Comparison of ENCODE assay signal across 27 mouse cellular contexts in the genomic region with DNA sequence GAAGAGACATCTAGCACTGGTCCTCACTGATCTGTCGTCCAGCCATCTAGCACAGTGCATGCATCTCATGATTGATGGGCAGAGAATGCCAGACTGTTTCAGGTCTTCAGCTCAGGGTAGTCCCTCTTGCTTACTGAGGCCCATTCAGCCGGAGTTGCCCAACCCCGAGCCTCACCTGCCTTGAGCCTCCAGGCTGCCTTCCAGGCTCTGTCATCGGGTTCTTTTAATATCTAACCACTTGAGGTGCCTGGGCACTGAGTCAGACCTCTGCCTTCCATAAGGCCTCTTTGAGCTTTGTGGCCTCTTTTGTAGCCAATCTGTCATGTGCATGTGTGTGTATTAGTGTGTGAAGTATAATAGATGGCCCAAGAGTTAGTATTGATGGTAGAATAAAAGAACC.
DNase-seq lines count a peak whose midpoint lies in the region; ATAC-seq and TF ChIP-seq lines count a peak whose summit lies in the region.
"Had no signal": no experiment of that assay in that cellular context is flagged by ENCODE, and none has a peak within 500 bp of the region (broad histone marks: within the 10 kb centered on the region; RNA-seq: fewer than 3 reads in every experiment).

No protein-coding gene starts in this region.

- no peaks in the 10 kb centered on the region for H3K9me3 ChIP-seq in heart, postnatal 0 days (replicated peaks; ENCODE audit: control insufficient read depth, low read length)
- H3K9me3 ChIP-seq in heart, embryonic 12.5 days (replicated peaks), result no peaks in the 10 kb centered on the region
- H3K9me3 ChIP-seq: embryonic facial prominence, embryonic 12.5 days; embryonic facial prominence, embryonic 15.5 days; forebrain, embryonic 12.5 days; forebrain, embryonic 15.5 days; G1E; heart, embryonic 13.5 days; hindbrain, embryonic 10.5 days; hindbrain, embryonic 13.5 days; intestine, embryonic 15.5 days had no signal

- no peak overlapping the region for H3K4me3 ChIP-seq in heart, adult 2 months
- H3K4me3 ChIP-seq in heart, postnatal 0 days (ENCODE audit: low read depth, low read length), result no peak overlapping the region
- H3K4me3 ChIP-seq in heart, embryonic 12.5 days, result no peak overlapping the region
- H3K4me3 ChIP-seq: embryonic facial prominence, embryonic 12.5 days; embryonic facial prominence, embryonic 15.5 days; forebrain, embryonic 12.5 days; forebrain, embryonic 15.5 days; heart, embryonic 13.5 days; hindbrain, embryonic 10.5 days; hindbrain, embryonic 13.5 days; intestine, embryonic 15.5 days had no signal

- no peaks in the 10 kb centered on the region for H3K36me3 ChIP-seq in heart, adult 2 months (ENCODE audit: control insufficient read depth, insufficient read depth, low read length)
- no peaks in the 10 kb centered on the region for H3K36me3 ChIP-seq in heart, postnatal 0 days (replicated peaks; ENCODE audit: control insufficient read depth, insufficient read depth, low read length)
- no peaks in the 10 kb centered on the region for H3K36me3 ChIP-seq in heart, embryonic 12.5 days
- H3K36me3 ChIP-seq: embryonic facial prominence, embryonic 12.5 days; embryonic facial prominence, embryonic 15.5 days; forebrain, embryonic 12.5 days; forebrain, embryonic 15.5 days; heart, embryonic 13.5 days; hindbrain, embryonic 10.5 days; hindbrain, embryonic 13.5 days; intestine, embryonic 15.5 days had no signal

- TF ChIP-seq POLR2A in heart, adult 2 months (IDR thresholded peaks at IDR 0.05; ENCODE audit: insufficient read depth, low read depth, low read length), result no peak

- peak in 1 of 2 experiments; percentile 28 for DNase-seq in heart, adult 2 months
- DNase-seq in heart, postnatal 4 days, result no peak
- DNase-seq in heart, postnatal 0 days (ENCODE audit: low spot score), result no peak
- DNase-seq in fibroblast of lung, adult 2 months (ENCODE audit: low read depth), result peak; percentile 43
- DNase-seq in kidney, postnatal 25 days, result no peak
- DNase-seq in lung, postnatal 4 days, result no peak
- DNase-seq: adrenal gland, postnatal 10 days; adrenal gland, postnatal 36 days; B cell, adult 2 months; cerebellum, adult 18-20 months; cerebellum, adult 9-10 months; cerebellum, postnatal 25 days; gastrocnemius, postnatal 10 days; gastrocnemius, postnatal 36 days; kidney, adult 11 months had no signal

- H3K27ac ChIP-seq in heart, adult 2 months, result no peak overlapping the region
- H3K27ac ChIP-seq in heart, postnatal 0 days (ENCODE audit: low read depth), result no peak overlapping the region
- H3K27ac ChIP-seq in heart, embryonic 12.5 days (ENCODE audit: poor library complexity, severe bottlenecking), result no peak overlapping the region
- H3K27ac ChIP-seq: embryonic facial prominence, embryonic 12.5 days; embryonic facial prominence, embryonic 15.5 days; forebrain, embryonic 12.5 days; forebrain, embryonic 15.5 days; heart, embryonic 13.5 days; hindbrain, embryonic 10.5 days; hindbrain, embryonic 13.5 days; intestine, embryonic 15.5 days had no signal

- no peaks in the 10 kb centered on the region for H3K4me1 ChIP-seq in heart, adult 2 months (ENCODE audit: control insufficient read depth, insufficient read depth, low read length)
- peaks cover 18% of the 10 kb centered on the region for H3K4me1 ChIP-seq in heart, postnatal 0 days (ENCODE audit: control insufficient read depth, insufficient read depth)
- peaks cover 14% of the 10 kb centered on the region for H3K4me1 ChIP-seq in heart, embryonic 12.5 days (replicated peaks)
- H3K4me1 ChIP-seq: embryonic facial prominence, embryonic 12.5 days; embryonic facial prominence, embryonic 15.5 days; forebrain, embryonic 12.5 days; forebrain, embryonic 15.5 days; hindbrain, embryonic 10.5 days; intestine, embryonic 15.5 days had no signal

- H3K79me2 ChIP-seq in heart, adult 2 months (replicated peaks; ENCODE audit: control insufficient read depth, insufficient read depth, low read length), result no peaks in the 10 kb centered on the region

- intact Hi-C loops in heart, adult 2 months (cut with DNase I), result no loop called here

- TF ChIP-seq CTCF in heart, adult 2 months (IDR thresholded peaks at IDR 0.05), result no peak
- no peak for TF ChIP-seq CTCF in heart, postnatal 0 days (IDR thresholded peaks at IDR 0.05; ENCODE audit: low read depth)

- H3K4me2 ChIP-seq in heart, postnatal 0 days (ENCODE audit: low read depth, low read length), result no peak overlapping the region
- no peak overlapping the region for H3K4me2 ChIP-seq in heart, embryonic 12.5 days
- H3K4me2 ChIP-seq: embryonic facial prominence, embryonic 12.5 days; embryonic facial prominence, embryonic 15.5 days; forebrain, embryonic 12.5 days; forebrain, embryonic 15.5 days; heart, embryonic 13.5 days; hindbrain, embryonic 13.5 days; intestine, embryonic 15.5 days had no signal

- 0 out of 2 replicates have a peak, but pooled peaks have one; percentile 15 for ATAC-seq in heart, postnatal 0 days (ENCODE audit: insufficient read depth, low read depth)
- ATAC-seq in heart, embryonic 12.5 days (ENCODE audit: insufficient number of reproducible peaks, low FRiP score), result no peak
- ATAC-seq: forebrain, embryonic 15.5 days; hindbrain, embryonic 16.5 days; intestine, embryonic 15.5 days had no signal

- no peaks in the 10 kb centered on the region for H3K27me3 ChIP-seq in heart, adult 2 months (ENCODE audit: control insufficient read depth, insufficient read depth, low read length)
- no peaks in the 10 kb centered on the region for H3K27me3 ChIP-seq in heart, postnatal 0 days (ENCODE audit: control insufficient read depth, insufficient read depth, low read length)
- H3K27me3 ChIP-seq in heart, embryonic 12.5 days (replicated peaks), result no peaks in the 10 kb centered on the region
- H3K27me3 ChIP-seq: CH12.LX; embryonic facial prominence, embryonic 12.5 days; embryonic facial prominence, embryonic 15.5 days; forebrain, embryonic 12.5 days; forebrain, embryonic 15.5 days; heart, embryonic 13.5 days; hindbrain, embryonic 13.5 days; intestine, embryonic 15.5 days had no signal

- no peak overlapping the region for H3K9ac ChIP-seq in heart, adult 2 months (ENCODE audit: low read depth, low read length)
- no peak overlapping the region for H3K9ac ChIP-seq in heart, postnatal 0 days (replicated peaks; ENCODE audit: low read depth, low read length)
- H3K9ac ChIP-seq in heart, embryonic 12.5 days, result no peak overlapping the region
- H3K9ac ChIP-seq: embryonic facial prominence, embryonic 12.5 days; embryonic facial prominence, embryonic 15.5 days; forebrain, embryonic 12.5 days; forebrain, embryonic 15.5 days; heart, embryonic 13.5 days; hindbrain, embryonic 13.5 days; intestine, embryonic 15.5 days had no signal

- TF ChIP-seq EP300 in heart, adult 2 months (IDR thresholded peaks at IDR 0.05; ENCODE audit: insufficient read depth, low read depth, low read length), result 0 out of 2 replicates have a peak, but pooled peaks have one; percentile 30
- TF ChIP-seq EP300 in heart, postnatal 0 days (IDR thresholded peaks at IDR 0.05; ENCODE audit: low read depth), result no peak

- 53% methylated on average over 4 of the region's 4 CpGs for WGBS in heart, adult 2 months
- WGBS in heart, postnatal 0 days, result 41% methylated on average over 4 of the region's 4 CpGs
- 65% methylated on average over 4 of the region's 4 CpGs for WGBS in heart, embryonic 12.5 days
